Mouse (Mus musculus) stomach, postnatal 0 days (tissue): ENCODE data around the gene Eif1.
A peak's percentile ranks its signal among the peaks of the same experiment; 100 is the strongest.

Experiments used
- CTCF ChIP-seq: IDR thresholded peaks from 2 replicates; pipeline ENCODE4 v1.5.1; 2016; ENCODE audit warnings: antibody characterized with exemption, low read depth, mild to moderate bottlenecking, moderate library complexity
- EP300 ChIP-seq: optimal IDR thresholded peaks from 2 replicates; pipeline ENCODE3; 2016; ENCODE audit warnings: antibody characterized with exemption

- TF ChIP-seq CTCF, result peak; percentile 95
- no peak for TF ChIP-seq EP300
These were observed 37.8 kb upstream of the Eif1 start for GRCm38 (mm10) chr11:100281596-100282544.
